Mouse (Mus musculus) limb, embryonic 13.5 days (tissue): ENCODE data around the gene Npcd. TPM values are rescaled to one million over a fixed set of nuclear protein-coding genes. Genes with fewer than 3 reads are reported as not detected.
A peak's percentile ranks its signal among the peaks of the same experiment; 100 is the strongest.

Experiments
- ATAC-seq: fragments of 200-750 bp; cut with Nextera tagmentation; 2 replicates; pipeline ENCODE4 v1.8.0; 2017; ENCODE audit warnings: low read depth, moderate number of reproducible peaks, moderate TSS enrichment; ENCODE audit not compliant: low FRiP score
- H3K27ac ChIP-seq: fragments of 300-500 bp; sonication (generic); 2 replicates; pipeline ENCODE4 v1.5.1; 2015; ENCODE audit warnings: inconsistent platforms, mild to moderate bottlenecking, moderate library complexity
- H3K27me3 ChIP-seq: fragments of 300-500 bp; sonication (generic); 2 replicates; pipeline ENCODE4 v1.6.1; 2015; ENCODE audit warnings: mild to moderate bottlenecking, inconsistent platforms
- H3K36me3 ChIP-seq: fragments of 300-500 bp; sonication (generic); 2 replicates; pipeline ENCODE4 v1.6.1; 2015; ENCODE audit warnings: inconsistent platforms, mild to moderate bottlenecking, moderate library complexity
- H3K4me1 ChIP-seq: fragments of 300-500 bp; sonication (generic); 2 replicates; pipeline ENCODE4 v1.6.1; 2015; ENCODE audit warnings: inconsistent platforms
- H3K4me2 ChIP-seq: fragments of 300-500 bp; sonication (generic); replicated peaks from 2 replicates; pipeline ENCODE4 v1.6.1; 2015; ENCODE audit warnings: inconsistent platforms, mild to moderate bottlenecking, moderate library complexity
- H3K4me3 ChIP-seq: fragments of 300-500 bp; sonication (generic); 2 replicates; pipeline ENCODE4 v1.5.1; 2015; ENCODE audit warnings: moderate library complexity, mild to moderate bottlenecking, inconsistent platforms
- H3K9ac ChIP-seq: fragments of 300-500 bp; sonication (generic); 2 replicates; pipeline ENCODE4 v1.6.1; 2015; ENCODE audit warnings: mild to moderate bottlenecking, inconsistent platforms
- H3K9me3 ChIP-seq: fragments of 300-500 bp; sonication (generic); 2 replicates; pipeline ENCODE4 v1.6.1; 2016; ENCODE audit warnings: inconsistent platforms
- WGBS: fragments of 180-500 bp; shearing (Covaris S2); methylation state at CpG from one replicate; pipeline ENCODE4 v1.1.7; 2015; 5-methylcytosine and 5-hydroxymethylcytosine counted together
- polyA plus RNA-seq: library from polyadenylated mRNA; unstranded; fragments of >200 nt; fragmentation: Nextera tagmentation; extraction: Ambion mirVana; gene quantifications from 2 replicates; pipeline ENCODE4 v1.2.1, GENCODE M21; 2015

Gene Npcd
- polyA plus RNA-seq, 1 experiment from 2014 or later: 0.46 TPM

GRCm38 (mm10) chr15:79744742-79745141 is 89.3 kb downstream of the Npcd start:
- H3K27me3 ChIP-seq: no peaks in the 10 kb centered on the region

GRCm38 (mm10) chr15:79744001-79744400 is 90.0 kb downstream of the Npcd start:
- WGBS: 94% methylated on average over 11 of the region's 11 CpGs
- H3K36me3 ChIP-seq: peaks cover 8% of the 10 kb centered on the region
- peaks cover 47% of the 10 kb centered on the region for H3K4me1 ChIP-seq
- H3K27me3 ChIP-seq: no peaks in the 10 kb centered on the region
- H3K9ac ChIP-seq: no peak overlapping the region
- no peaks in the 10 kb centered on the region for H3K9me3 ChIP-seq
- no peak overlapping the region for H3K4me2 ChIP-seq
- no peak overlapping the region for H3K27ac ChIP-seq
- ATAC-seq: no peak
- no peak overlapping the region for H3K4me3 ChIP-seq

More at GRCm38 (mm10) chr15:79744742-79745141, 89.3 kb downstream of the Npcd start:
- Histone ChIP-seq H3K4me2 (peak overlapping the region; percentile 11; the same call in 1 of the 2 replicates), H3K4me3 (no peak overlapping the region), H3K9me3 (no peaks in the 10 kb centered on the region), H3K4me1 (peaks cover 39% of the 10 kb centered on the region), H3K9ac (no peak overlapping the region), H3K36me3 (peaks cover under 1% of the 10 kb centered on the region), H3K27ac (no peak overlapping the region)
- 75% methylated on average over 8 of the region's 8 CpGs for WGBS
- no peak for ATAC-seq

GRCm38 (mm10) chr15:79742706-79743023 is 91.4 kb downstream of the Npcd start:
- peak overlapping the region; percentile 94 for H3K4me3 ChIP-seq
- H3K4me2 ChIP-seq: peak overlapping the region; percentile 86
- no peaks in the 10 kb centered on the region for H3K9me3 ChIP-seq
- no peak overlapping the region for H3K27ac ChIP-seq
- peak overlapping the region; percentile 91 for H3K9ac ChIP-seq
- no peak for ATAC-seq
- H3K4me1 ChIP-seq: peaks cover 51% of the 10 kb centered on the region
- peaks cover 22% of the 10 kb centered on the region for H3K36me3 ChIP-seq
- under 1% methylated on average over 23 of the region's 23 CpGs for WGBS
- no peaks in the 10 kb centered on the region for H3K27me3 ChIP-seq

GRCm38 (mm10) chr15:79741921-79742705 is 91.9 kb downstream of the Npcd start, which contains the start of gene Sun2:
Gene Sun2, minus strand, starts transcription at chr15:79742536.
- Histone ChIP-seq H3K9ac (peak within 1 kb of the TSS; percentile 91), H3K36me3 (peaks cover 27% of the 10 kb centered on the region), H3K9me3 (no peaks in the 10 kb centered on the region), H3K27me3 (no peaks in the 10 kb centered on the region), H3K4me2 (peak within 1 kb of the TSS; percentile 86), H3K4me1 (peaks cover 51% of the 10 kb centered on the region), H3K4me3 (peak within 1 kb of the TSS; percentile 94), H3K27ac (no peak within 1 kb of the TSS)
- under 1% methylated on average over 68 of the region's 93 CpGs for WGBS
- ATAC-seq: peak; percentile 92

- H3K27ac ChIP-seq: no peak overlapping the region
- peaks cover 35% of the 10 kb centered on the region for H3K36me3 ChIP-seq
- peak overlapping the region; percentile 91 for H3K9ac ChIP-seq
- 28% methylated on average over 14 of the region's 14 CpGs for WGBS
- H3K4me1 ChIP-seq: peaks cover 51% of the 10 kb centered on the region
- H3K27me3 ChIP-seq: no peaks in the 10 kb centered on the region
- H3K4me3 ChIP-seq: peak overlapping the region; percentile 94
- no peak for ATAC-seq
- no peaks in the 10 kb centered on the region for H3K9me3 ChIP-seq
- peak overlapping the region; percentile 86 for H3K4me2 ChIP-seq
Observed at GRCm38 (mm10) chr15:79741173-79741858, 92.7 kb downstream of the Npcd start.

- Histone ChIP-seq H3K27me3 (no peaks in the 10 kb centered on the region), H3K36me3 (peaks cover 39% of the 10 kb centered on the region), H3K9me3 (no peaks in the 10 kb centered on the region), H3K4me2 (peak overlapping the region; percentile 86), H3K4me1 (peaks cover 50% of the 10 kb centered on the region), H3K4me3 (peak overlapping the region; percentile 94), H3K9ac (peak overlapping the region; percentile 91; the same call in 1 of the 2 replicates), H3K27ac (no peak overlapping the region)
- no peak for ATAC-seq
- 75% methylated on average over 3 of the region's 3 CpGs for WGBS
Observed at GRCm38 (mm10) chr15:79740739-79741138, 93.3 kb downstream of the Npcd start.

Other genes with a start within 250 kb of the Npcd start
- 2.7 and 3.2 TPM in 2 replicates for gene Dmc1, start 229.1 kb downstream of the Npcd start, polyA plus RNA-seq
- 1.4 and 2.2 TPM in 2 replicates for gene Fam227a, start 175.3 kb downstream of the Npcd start, polyA plus RNA-seq
- 55.1 and 59.5 TPM in 2 replicates for gene Cby1, start 175.0 kb downstream of the Npcd start, polyA plus RNA-seq
- 221 and 226 TPM in 2 replicates for gene Tomm22, start 163.4 kb downstream of the Npcd start, polyA plus RNA-seq
- 24.8 and 26.7 TPM in 2 replicates for gene Josd1, start 146.3 kb downstream of the Npcd start, polyA plus RNA-seq
- 37.1 and 40.8 TPM in 2 replicates for gene Gtpbp1, start 143.4 kb downstream of the Npcd start, polyA plus RNA-seq
- gene Sun2, start 91.7 kb downstream of the Npcd start, polyA plus RNA-seq: 5.5 and 7.8 TPM in 2 replicates
- gene Dnal4, start 56.4 kb downstream of the Npcd start, polyA plus RNA-seq: 69.5 and 74.1 TPM in 2 replicates
- gene Nptxr, start 29.5 kb downstream of the Npcd start, polyA plus RNA-seq: 2.7 and 2.9 TPM in 2 replicates
- gene Cbx6, start 451 bp upstream of the Npcd start, polyA plus RNA-seq: 45.4 and 54.5 TPM in 2 replicates
- 13.5 and 14.1 TPM in 2 replicates for gene Apobec3, start 57.4 kb upstream of the Npcd start, polyA plus RNA-seq
- 1.8 and 2.2 TPM in 2 replicates for gene Cbx7, start 136.9 kb upstream of the Npcd start, polyA plus RNA-seq
- 3.0 and 3.2 TPM in 2 replicates for gene Pdgfb, start 180.7 kb upstream of the Npcd start, polyA plus RNA-seq